Mouse (Mus musculus): ENCODE results near the gene Oasl1.
"Not testable (repeated sequence)": the region's sequence is repeated elsewhere in the genome, so short reads cannot be mapped to it uniquely, and the experiment has no call there.

Gene Oasl1

GRCm38 (mm10) chr5:114922998-114923473 is at the start of gene Oasl1:
Gene Oasl1, plus strand, starts transcription at chr5:114923240.
- no peak for DNase-seq (ENCODE audit: low spot score in 2 of 2)

- no peak for DNase-seq (ENCODE audit: low spot score in 2 of 2)
These were observed 47.2 kb upstream of the Oasl1 start for GRCm38 (mm10) chr5:114875858-114876257.

- DNase-seq (ENCODE audit: low spot score in 2 of 2), result no peak
These were observed 46.7 kb upstream of the Oasl1 start for GRCm38 (mm10) chr5:114876331-114876730.

DNA sequence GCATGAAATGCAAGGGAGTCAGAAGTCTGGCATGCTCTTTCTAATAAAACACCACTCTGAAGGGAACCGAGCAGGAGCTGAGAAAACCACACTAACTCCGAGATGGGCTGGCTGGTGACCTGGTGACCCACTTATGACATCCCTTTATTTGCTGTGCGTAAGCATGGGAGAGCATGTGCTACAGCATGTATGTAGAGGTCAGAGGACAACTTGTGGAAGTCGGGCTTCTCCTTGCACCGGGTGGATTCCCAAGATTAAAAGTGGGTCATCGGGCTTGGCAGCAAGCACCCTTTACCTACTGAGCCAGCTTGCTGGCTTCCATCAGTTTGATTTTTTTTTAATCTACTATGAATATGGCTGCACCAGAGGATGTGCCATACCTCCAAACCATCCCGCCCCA is 45.6 kb upstream of the Oasl1 start:
- no peak for DNase-seq (ENCODE audit: low spot score in 2 of 2)

GRCm38 (mm10) chr5:114879399-114879798 is 43.6 kb upstream of the Oasl1 start:
- no peak for DNase-seq (ENCODE audit: low spot score in 2 of 2)

DNA sequence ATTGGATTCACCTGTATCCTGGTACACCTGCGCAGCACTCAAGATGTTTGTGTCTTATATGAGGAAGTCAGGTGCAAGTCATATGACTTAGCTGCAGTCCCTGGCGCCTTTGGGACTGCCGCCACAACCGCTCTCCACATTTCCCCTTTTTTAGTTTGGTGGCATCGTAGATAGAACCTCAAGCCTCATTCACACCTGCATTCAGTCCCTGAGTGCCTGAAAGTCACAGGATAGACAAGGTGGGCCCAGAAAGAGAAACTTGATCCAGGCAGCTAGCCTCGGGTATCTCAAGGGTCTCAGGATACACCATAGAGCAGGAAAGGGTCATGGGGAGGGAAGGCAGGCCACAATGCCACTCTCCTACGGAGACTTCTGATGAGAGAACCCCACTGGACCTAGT is 40.7 kb upstream of the Oasl1 start:
- DNase-seq (ENCODE audit: low spot score in 2 of 2), result not testable (repeated sequence)

- DNase-seq (ENCODE audit: low spot score in 2 of 2), result no peak
These were observed 40.0 kb upstream of the Oasl1 start for GRCm38 (mm10) chr5:114883022-114883421.

GRCm38 (mm10) chr5:114886801-114887200 is 36.2 kb upstream of the Oasl1 start:
- DNase-seq (ENCODE audit: low spot score in 2 of 2), result no peak

DNA sequence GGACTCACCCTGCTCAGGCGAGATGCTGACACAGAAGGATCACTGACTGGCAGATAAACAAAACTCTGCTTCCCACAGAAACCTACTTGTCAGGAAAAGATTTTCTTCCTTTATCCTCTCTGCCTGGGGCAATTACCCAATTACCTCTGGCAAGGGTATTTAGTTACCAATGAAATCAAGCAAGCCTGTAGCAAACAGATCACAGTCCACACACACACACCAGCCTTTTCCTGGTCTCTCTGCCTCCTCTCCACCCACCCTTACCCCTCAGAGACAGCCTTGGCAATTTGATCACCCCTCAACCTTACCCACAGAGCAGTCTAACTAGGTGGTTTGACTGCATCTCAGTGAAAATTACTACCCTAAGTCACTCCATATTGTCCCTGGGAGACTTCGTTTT is 34.0 kb upstream of the Oasl1 start:
- no peak for DNase-seq (ENCODE audit: low spot score in 2 of 2)

DNA sequence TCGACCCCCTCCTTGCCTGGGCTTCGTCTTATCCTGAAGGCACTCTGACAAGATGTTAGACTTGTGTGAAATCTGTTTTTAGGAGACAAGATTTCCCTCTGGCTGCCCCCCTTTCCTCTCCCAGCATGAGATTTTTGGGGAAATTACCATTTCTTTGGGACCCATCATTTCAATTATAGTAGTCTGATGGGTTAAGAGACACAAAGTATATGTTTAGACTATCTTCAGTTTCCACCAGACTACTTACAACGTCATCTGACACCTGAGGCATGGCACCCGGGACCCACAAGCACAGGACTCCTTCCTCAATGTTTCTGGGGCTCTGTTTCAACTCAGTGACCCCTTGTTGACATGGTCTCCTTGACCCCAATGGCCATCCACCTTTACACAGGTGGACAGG is 27.5 kb upstream of the Oasl1 start:
- no peak for DNase-seq (ENCODE audit: low spot score in 2 of 2)

- DNase-seq (ENCODE audit: low spot score in 2 of 2), result no peak
These were observed 26.2 kb upstream of the Oasl1 start, which contains the start of gene Oasl2 for GRCm38 (mm10) chr5:114896688-114897373. Gene Oasl2, plus strand, starts transcription at chr5:114896936.

DNA sequence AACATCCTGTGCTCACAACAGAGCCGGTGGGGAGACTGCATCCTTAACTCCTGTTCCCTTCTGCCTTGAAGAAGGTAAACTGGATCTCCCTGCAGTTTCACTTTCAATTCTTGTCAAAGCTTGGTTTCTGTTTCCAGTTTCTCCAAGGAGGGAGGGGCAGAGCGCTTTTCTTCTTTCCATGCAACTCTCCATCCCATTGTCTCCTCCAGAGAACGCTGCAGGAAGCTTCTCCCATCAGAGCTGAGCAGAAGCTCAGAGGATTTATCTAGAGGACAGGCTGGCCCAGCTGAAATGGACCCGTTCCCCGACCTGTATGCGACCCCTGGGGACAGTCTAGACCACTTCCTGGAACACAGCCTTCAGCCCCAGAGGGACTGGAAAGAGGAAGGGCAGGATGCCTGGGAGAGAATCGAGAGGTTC is 25.7 kb upstream of the Oasl1 start:
- DNase-seq (ENCODE audit: low spot score in 2 of 2), result no peak

DNA sequence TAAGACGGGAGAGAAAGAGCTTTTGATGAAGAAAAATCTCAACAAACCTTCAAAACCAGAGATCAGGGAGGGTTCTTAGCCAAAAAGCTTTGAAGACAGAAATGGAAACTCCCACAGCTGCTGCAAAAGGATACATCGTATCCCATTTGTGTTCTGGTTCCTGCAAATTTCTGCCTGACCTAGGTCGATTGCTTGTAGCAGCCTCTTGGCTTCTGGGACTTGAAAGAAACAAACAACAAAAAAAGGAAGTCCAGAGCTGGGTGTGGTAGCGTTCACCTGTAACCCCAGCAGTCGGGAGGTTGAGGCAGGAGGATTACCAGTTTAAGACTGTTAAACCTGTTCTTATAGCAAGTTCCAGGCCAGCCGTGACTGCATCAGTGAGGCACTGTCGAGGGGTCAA is 24.2 kb upstream of the Oasl1 start:
- DNase-seq (ENCODE audit: low spot score in 2 of 2), result no peak

DNA sequence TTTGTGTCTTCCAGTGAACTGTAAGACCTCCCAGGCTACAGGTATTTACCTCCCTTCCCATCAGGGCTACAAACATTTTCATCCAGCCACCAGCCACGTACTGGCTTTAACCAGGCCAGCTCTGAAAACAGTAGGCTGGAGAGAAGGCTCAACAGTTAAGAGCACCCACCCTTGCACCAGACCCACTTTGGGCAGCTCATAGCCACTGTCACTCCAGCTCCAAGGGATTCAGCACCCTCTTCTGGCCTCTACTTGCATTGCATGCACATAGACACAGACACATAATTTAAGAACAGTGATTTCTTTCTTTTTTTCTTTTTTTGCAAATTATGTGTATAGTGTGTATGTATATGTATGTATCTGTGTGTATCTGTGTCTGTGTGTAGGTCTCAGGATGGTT is 20.6 kb upstream of the Oasl1 start:
- no peak for DNase-seq (ENCODE audit: low spot score in 2 of 2)

GRCm38 (mm10) chr5:114908598-114909305 is 14.3 kb upstream of the Oasl1 start:
- no peak for DNase-seq (ENCODE audit: low spot score in 2 of 2)

DNA sequence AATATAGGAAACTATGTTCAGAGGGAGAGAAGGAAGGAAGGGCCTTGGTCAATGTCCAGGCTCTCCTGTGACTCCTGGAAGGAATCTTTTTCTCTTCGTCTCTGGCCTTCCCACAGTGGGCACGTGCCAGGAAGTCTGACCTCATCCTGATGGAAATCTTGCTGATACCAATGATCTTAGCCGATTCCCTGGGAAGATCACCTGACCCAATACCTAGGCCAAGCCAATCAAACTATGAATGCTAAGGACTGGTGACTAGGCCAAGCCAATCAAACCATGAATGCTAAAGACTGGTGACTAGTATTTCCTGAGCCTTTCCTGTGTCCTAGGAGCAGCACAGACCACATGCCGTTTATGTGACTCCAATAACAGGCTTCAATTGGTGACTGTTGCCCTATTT is 9.4 kb upstream of the Oasl1 start:
- no peak for DNase-seq (ENCODE audit: low spot score in 2 of 2)

GRCm38 (mm10) chr5:114914855-114915254 is 8.2 kb upstream of the Oasl1 start:
- DNase-seq (ENCODE audit: low spot score in 2 of 2), result peak; percentile 52 to 60

DNA sequence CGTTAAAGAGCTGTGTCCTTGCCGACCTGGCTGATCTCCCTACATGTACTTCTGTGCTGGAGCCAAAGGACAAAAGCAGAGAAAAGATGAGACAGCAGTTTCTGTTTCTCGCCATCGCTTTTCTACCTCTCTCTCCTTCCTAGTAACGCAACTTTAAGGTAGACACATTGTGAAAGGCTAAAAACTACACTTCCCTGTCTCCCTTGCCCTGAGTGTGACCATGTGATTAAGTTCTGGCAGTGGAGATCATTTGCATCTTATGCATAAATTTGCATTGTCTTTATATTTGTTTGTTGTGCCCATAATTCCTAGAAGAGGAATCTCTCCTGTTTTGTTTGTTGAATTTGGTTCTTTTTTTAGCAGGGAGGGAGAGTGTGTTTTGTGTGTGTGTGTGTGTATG is 7.2 kb upstream of the Oasl1 start:
- no peak for DNase-seq (ENCODE audit: low spot score in 2 of 2)

GRCm38 (mm10) chr5:114916777-114917176 is 6.3 kb upstream of the Oasl1 start:
- DNase-seq (ENCODE audit: low spot score in 2 of 2), result no peak

GRCm38 (mm10) chr5:114917357-114917756 is 5.7 kb upstream of the Oasl1 start:
- DNase-seq (ENCODE audit: low spot score in 2 of 2), result not testable (repeated sequence)

- no peak for DNase-seq (ENCODE audit: low spot score in 2 of 2)
These were observed 1.3 kb upstream of the Oasl1 start for GRCm38 (mm10) chr5:114921551-114922365.

- DNase-seq (ENCODE audit: low spot score in 2 of 2), result no peak
These were observed 691 bp upstream of the Oasl1 start for GRCm38 (mm10) chr5:114922366-114922731.

Data from right cerebral cortex, adult 2 months (tissue).